Mouse (Mus musculus) liver, embryonic 14.5 days (tissue): Measurements from ENCODE around the gene Kif26b. TPM values are rescaled to one million over a fixed set of nuclear protein-coding genes. Genes with fewer than 3 reads are reported as not detected.

ENCODE experiments used
- ATAC-seq: fragments of 200-750 bp; cut with Nextera tagmentation; 2 replicates; pipeline ENCODE4 v1.8.0; 2017; ENCODE audit warnings: moderate number of reproducible peaks, mild to moderate bottlenecking, moderate library complexity; ENCODE audit not compliant: insufficient read depth
- DNase-seq, 3 experiments: peaks; one replicate each; pipeline ENCODE4 v3.0.0-alpha.2; 2012 to 2013; ENCODE audit warnings: low read depth in 3 of 3, low spot score in 3 of 3
- H3K27ac ChIP-seq: fragments of 300-500 bp; sonication (generic); 2 replicates; pipeline ENCODE4 v1.5.1; 2014; ENCODE audit warnings: moderate library complexity, mild to moderate bottlenecking, control low read depth, inconsistent platforms
- H3K27me3 ChIP-seq: fragments of 300-500 bp; sonication (generic); 2 replicates; pipeline ENCODE4 v1.6.1; 2014; ENCODE audit warnings: mild to moderate bottlenecking, low read length, moderate library complexity; ENCODE audit not compliant: control insufficient read depth, insufficient read depth
- H3K36me3 ChIP-seq: fragments of 300-500 bp; sonication (generic); replicated peaks from 2 replicates; pipeline ENCODE4 v1.6.1; 2014; ENCODE audit warnings: low read depth; ENCODE audit not compliant: control insufficient read depth, insufficient read depth
- H3K4me1 ChIP-seq, 2 experiments: fragments of 200-500 bp in 1 of 2; fragments of 300-500 bp in 1 of 2; sonication (generic) in 1 of 2; replicated peaks; 2 replicates each; pipeline ENCODE4 v1.6.1; 2012 to 2014; ENCODE audit warnings: antibody characterized with exemption in 1 of 2, inconsistent platforms in 1 of 2, low read length in 1 of 2; ENCODE audit not compliant: control insufficient read depth in 2 of 2, insufficient read depth in 2 of 2
- H3K4me2 ChIP-seq: fragments of 300-500 bp; sonication (generic); 2 replicates; pipeline ENCODE4 v1.6.1; 2014; ENCODE audit warnings: low read depth, mild to moderate bottlenecking, control low read depth, moderate library complexity
- H3K4me3 ChIP-seq, 2 experiments: fragments of 200-500 bp in 1 of 2; fragments of 300-500 bp in 1 of 2; sonication (generic) in 1 of 2; 2 replicates each; pipeline ENCODE4 v1.5.1; 2012 to 2014; ENCODE audit warnings: low read depth in 2 of 2, low read length in 2 of 2, mild to moderate bottlenecking in 2 of 2, control low read depth in 1 of 2, inconsistent platforms in 1 of 2, moderate library complexity in 1 of 2; ENCODE audit not compliant: insufficient read depth in 1 of 2
- H3K9ac ChIP-seq: fragments of 300-500 bp; sonication (generic); replicated peaks from 2 replicates; pipeline ENCODE4 v1.6.1; 2014; ENCODE audit warnings: mild to moderate bottlenecking, control low read depth, moderate library complexity
- H3K9me3 ChIP-seq: fragments of 300-500 bp; sonication (generic); 2 replicates; pipeline ENCODE4 v1.6.1; 2016; ENCODE audit warnings: low read length, mixed read lengths; ENCODE audit not compliant: control insufficient read depth
- CTCF ChIP-seq: IDR thresholded peaks from 2 replicates; pipeline ENCODE4 v1.5.1; 2016; ENCODE audit warnings: antibody characterized with exemption, low read depth, control low read depth
- EP300 ChIP-seq: IDR thresholded peaks from 2 replicates; pipeline ENCODE4 v1.6.1; 2016; ENCODE audit warnings: antibody characterized with exemption, low read depth
- WGBS: fragments of 180-500 bp; shearing (Covaris S2); extraction: QIAGEN DNeasy Blood & Tissue Kit; methylation state at CpG from one replicate; pipeline ENCODE4 v1.1.7; 2014; ENCODE audit not compliant: insufficient replicate concordance; 5-methylcytosine and 5-hydroxymethylcytosine counted together
- polyA plus RNA-seq, 2 experiments: library from polyadenylated mRNA; depleted of rRNA in 1 of 2; stranded (reverse) in 1 of 2; unstranded in 1 of 2; fragments of >200 nt; fragmentation: Nextera tagmentation in 1 of 2; extraction: Ambion mirVana in 1 of 2; gene quantifications; 2 replicates each; pipeline versions ENCODE4 v1.2.1 to v1.2.3; 2012 to 2014

The Kif26b gene
- polyA plus RNA-seq, 2 experiments = 0.01 to 0.07 TPM

- TF ChIP-seq EP300 = no peak
- no peak for TF ChIP-seq CTCF
- Histone ChIP-seq H3K4me3 (no peak overlapping the region), H3K9ac (no peak overlapping the region), H3K4me1 (peaks cover 0 to 4% of the 10 kb centered on the region in 2 experiments; a peak in 2 of 4 replicates), H3K4me2 (no peak overlapping the region), H3K27me3 (no peaks in the 10 kb centered on the region; the same call in none of the 2 replicates), H3K27ac (no peak overlapping the region), H3K36me3 (no peaks in the 10 kb centered on the region), H3K9me3 (no peaks in the 10 kb centered on the region)
- ATAC-seq (no peak), DNase-seq (no peak)
- 25% methylated on average over 3 of the region's 3 CpGs for WGBS
Observed at GRCm38 (mm10) chr1:178803155-178803554, 274.2 kb downstream of the Kif26b start.

DNA sequence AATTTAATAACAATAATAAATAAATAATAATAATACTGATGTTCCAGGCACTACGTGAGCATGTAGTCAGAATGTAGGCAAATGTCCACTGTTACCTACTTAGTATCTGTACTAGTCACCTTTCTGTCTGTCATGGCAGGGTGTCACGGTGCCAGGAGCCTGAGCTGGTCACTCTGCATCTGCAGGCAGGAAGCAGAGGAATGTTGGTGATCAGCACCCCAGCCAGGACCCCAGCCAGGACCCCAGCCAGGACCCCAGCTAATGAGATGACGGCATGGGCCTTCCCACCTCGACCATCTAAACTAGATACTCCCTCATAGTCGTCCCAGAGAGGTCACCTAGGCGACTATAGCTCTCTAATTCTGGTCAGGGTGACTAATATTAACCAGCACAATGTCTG, 288.6 kb downstream of the Kif26b start:
- Histone ChIP-seq H3K9ac (no peak overlapping the region), H3K27ac (no peak overlapping the region), H3K9me3 (no peaks in the 10 kb centered on the region), H3K36me3 (no peaks in the 10 kb centered on the region), H3K4me3 (no peak overlapping the region), H3K27me3 (no peaks in the 10 kb centered on the region), H3K4me2 (no peak overlapping the region), H3K4me1 (no peaks in the 10 kb centered on the region)
- ATAC-seq = no peak
- no peak for DNase-seq
- TF ChIP-seq EP300 (no peak), CTCF (no peak)
- WGBS = 58% methylated on average over 6 of the region's 6 CpGs

- DNase-seq (no peak), ATAC-seq (no peak)
- no peak overlapping the region for H3K27ac ChIP-seq
- WGBS = 61% methylated on average over 7 of the region's 7 CpGs
- no peaks in the 10 kb centered on the region for H3K9me3 ChIP-seq
- no peak overlapping the region for H3K9ac ChIP-seq
- no peaks in the 10 kb centered on the region for H3K4me1 ChIP-seq
- H3K4me3 ChIP-seq = no peak overlapping the region
- H3K4me2 ChIP-seq = no peak overlapping the region
- no peaks in the 10 kb centered on the region for H3K36me3 ChIP-seq
- H3K27me3 ChIP-seq = no peaks in the 10 kb centered on the region
- TF ChIP-seq CTCF (no peak), EP300 (no peak)
Observed at GRCm38 (mm10) chr1:178819060-178819459, 290.1 kb downstream of the Kif26b start.

GRCm38 (mm10) chr1:178820079-178820478, 291.2 kb downstream of the Kif26b start:
- no peak overlapping the region for H3K4me2 ChIP-seq
- H3K36me3 ChIP-seq = no peaks in the 10 kb centered on the region
- H3K9ac ChIP-seq = no peak overlapping the region
- no peak overlapping the region for H3K4me3 ChIP-seq
- ATAC-seq = no peak
- 63% methylated on average over 3 of the region's 3 CpGs for WGBS
- TF ChIP-seq CTCF (no peak), EP300 (no peak)
- H3K27ac ChIP-seq = no peak overlapping the region
- no peaks in the 10 kb centered on the region for H3K27me3 ChIP-seq
- no peak for DNase-seq
- H3K4me1 ChIP-seq = no peaks in the 10 kb centered on the region
- H3K9me3 ChIP-seq = no peaks in the 10 kb centered on the region

GRCm38 (mm10) chr1:178820556-178821435, 291.9 kb downstream of the Kif26b start:
- ATAC-seq (no peak), DNase-seq (no peak)
- Histone ChIP-seq H3K9me3 (no peaks in the 10 kb centered on the region), H3K9ac (no peak overlapping the region), H3K4me3 (no peak overlapping the region), H3K27me3 (no peaks in the 10 kb centered on the region), H3K27ac (no peak overlapping the region), H3K4me2 (no peak overlapping the region), H3K36me3 (no peaks in the 10 kb centered on the region), H3K4me1 (no peaks in the 10 kb centered on the region)
- 66% methylated on average over 14 of the region's 14 CpGs for WGBS
- TF ChIP-seq EP300 (no peak), CTCF (no peak)
